Mouse (Mus musculus) intestine, postnatal 0 days (tissue): ENCODE results near the gene Platr17. TPM values are rescaled to one million over a fixed set of nuclear protein-coding genes. Genes with fewer than 3 reads are reported as not detected.
"Not testable (repeated sequence)": the region's sequence is repeated elsewhere in the genome, so short reads cannot be mapped to it uniquely, and the experiment has no call there.

ENCODE experiments used
- ATAC-seq: fragments of 200-750 bp; cut with Nextera tagmentation; 2 replicates; pipeline ENCODE4 v1.8.0; 2017; ENCODE audit warnings: mild to moderate bottlenecking, moderate TSS enrichment, moderate library complexity
- H3K27ac ChIP-seq: fragments of 300-500 bp; sonication (generic); 2 replicates; pipeline ENCODE4 v1.5.1; 2014; ENCODE audit warnings: mild to moderate bottlenecking, low read depth, low read length, moderate library complexity
- H3K27me3 ChIP-seq: fragments of 300-500 bp; sonication (generic); replicated peaks from 2 replicates; pipeline ENCODE4 v1.6.1; 2014; ENCODE audit warnings: low read length, mixed read lengths; ENCODE audit not compliant: control insufficient read depth, insufficient read depth
- H3K36me3 ChIP-seq: fragments of 300-500 bp; sonication (generic); 2 replicates; pipeline ENCODE4 v1.6.1; 2014; ENCODE audit warnings: mild to moderate bottlenecking, moderate library complexity; ENCODE audit not compliant: control insufficient read depth, insufficient read depth
- H3K4me1 ChIP-seq: fragments of 300-500 bp; sonication (generic); replicated peaks from 2 replicates; pipeline ENCODE4 v1.6.1; 2014; ENCODE audit warnings: antibody characterized with exemption, low read length, mixed read lengths; ENCODE audit not compliant: control insufficient read depth, insufficient read depth
- H3K4me2 ChIP-seq: fragments of 300-500 bp; sonication (generic); replicated peaks from 2 replicates; pipeline ENCODE4 v1.6.1; 2014; ENCODE audit warnings: low read depth, mild to moderate bottlenecking, moderate library complexity
- H3K4me3 ChIP-seq: fragments of 300-500 bp; sonication (generic); 2 replicates; pipeline ENCODE4 v1.5.1; 2014; ENCODE audit warnings: low read depth, low read length
- H3K9ac ChIP-seq: fragments of 300-500 bp; sonication (generic); 2 replicates; pipeline ENCODE4 v1.6.1; 2014; ENCODE audit warnings: mild to moderate bottlenecking, low read depth, low read length
- H3K9me3 ChIP-seq: fragments of 300-500 bp; sonication (generic); 2 replicates; pipeline ENCODE4 v1.6.1; 2016; ENCODE audit warnings: mixed run types; ENCODE audit not compliant: control insufficient read depth
- CTCF ChIP-seq: sonication (generic); IDR thresholded peaks from 2 replicates; pipeline ENCODE4 v1.5.1; 2016; ENCODE audit warnings: low read depth, mild to moderate bottlenecking, control low read depth, antibody characterized with exemption, moderate library complexity
- WGBS: fragments of 180-500 bp; shearing (Covaris S2); extraction: QIAGEN DNeasy Blood & Tissue Kit; methylation state at CpG from one replicate; pipeline ENCODE4 v1.1.7; 2014; 5-methylcytosine and 5-hydroxymethylcytosine counted together
- polyA plus RNA-seq: library from polyadenylated mRNA; unstranded; fragments of >200 nt; fragmentation: Nextera tagmentation; extraction: Ambion mirVana; gene quantifications from 2 replicates; pipeline ENCODE4 v1.2.1, GENCODE M21; 2015

Gene Platr17
- polyA plus RNA-seq, 1 experiment from 2014 or later, result 0.25 TPM

GRCm38 (mm10) chr17:33948905-33949537, 44.1 kb downstream of the Platr17 start:
- TF ChIP-seq CTCF, result 0 out of 2 replicates have a peak, but pooled peaks have one; percentile 2
- no peaks in the 10 kb centered on the region for H3K9me3 ChIP-seq
- H3K36me3 ChIP-seq, result peaks cover 33% of the 10 kb centered on the region
- 0 out of 2 replicates have a peak overlapping the region, but pooled peaks have one; percentile 51 for H3K4me3 ChIP-seq
- ATAC-seq, result peak; percentile 72
- WGBS, result 40% methylated on average over 19 of the region's 19 CpGs
- H3K27ac ChIP-seq, result peak overlapping the region; percentile 80
- no peaks in the 10 kb centered on the region; the same call in 1 of the 2 replicates for H3K4me1 ChIP-seq
- H3K9ac ChIP-seq, result no peak overlapping the region
- H3K27me3 ChIP-seq, result no peaks in the 10 kb centered on the region
- peak overlapping the region; percentile 95 for H3K4me2 ChIP-seq

- TF ChIP-seq CTCF, result no peak
- Histone ChIP-seq H3K9ac (peak overlapping the region; percentile 59; the same call in 1 of the 2 replicates), H3K4me3 (peak overlapping the region; percentile 51), H3K36me3 (peaks cover 28% of the 10 kb centered on the region), H3K9me3 (no peaks in the 10 kb centered on the region), H3K4me2 (peak overlapping the region; percentile 95), H3K27me3 (no peaks in the 10 kb centered on the region), H3K4me1 (peaks cover 4% of the 10 kb centered on the region; the same call in 1 of the 2 replicates), H3K27ac (peak overlapping the region; percentile 80)
- no peak for ATAC-seq
- WGBS, result 75% methylated on average over 10 of the region's 10 CpGs
Measured at GRCm38 (mm10) chr17:33950131-33950625, 45.2 kb downstream of the Platr17 start.

- H3K27me3 ChIP-seq, result no peaks in the 10 kb centered on the region
- H3K4me3 ChIP-seq, result peak within 1 kb of the TSS; percentile 51
- H3K27ac ChIP-seq, result peak within 1 kb of the TSS; percentile 80
- 0 out of 2 replicates have a peak, but pooled peaks have one; percentile 20 for TF ChIP-seq CTCF
- peaks cover 5% of the 10 kb centered on the region; the same call in 1 of the 2 replicates for H3K4me1 ChIP-seq
- peak; percentile 63 for ATAC-seq
- H3K36me3 ChIP-seq, result peaks cover 23% of the 10 kb centered on the region
- peak within 1 kb of the TSS; percentile 59 for H3K9ac ChIP-seq
- 1% methylated on average over 45 of the region's 45 CpGs for WGBS
- no peaks in the 10 kb centered on the region for H3K9me3 ChIP-seq
- peak within 1 kb of the TSS; percentile 95 for H3K4me2 ChIP-seq
Measured at GRCm38 (mm10) chr17:33951021-33951946, 46.3 kb downstream of the Platr17 start, which contains the start of gene B3galt4. Gene B3galt4, minus strand, starts transcription at chr17:33951488.

- not testable (repeated sequence) for H3K9me3 ChIP-seq, H3K4me1 ChIP-seq, H3K27me3 ChIP-seq, ATAC-seq, H3K9ac ChIP-seq
- Histone ChIP-seq H3K4me2 (peak overlapping the region; percentile 95), H3K36me3 (peaks cover 20% of the 10 kb centered on the region), H3K4me3 (peak overlapping the region; percentile 51; the same call in 1 of the 2 replicates), H3K27ac (peak overlapping the region; percentile 5; the same call in 1 of the 2 replicates)
- WGBS, result 70% methylated on average over 13 of the region's 13 CpGs
Measured at GRCm38 (mm10) chr17:33952015-33952414, 47.1 kb downstream of the Platr17 start.

GRCm38 (mm10) chr17:33952879-33953278, 47.9 kb downstream of the Platr17 start:
- no peaks in the 10 kb centered on the region for H3K27me3 ChIP-seq
- WGBS, result 75% methylated on average over 4 of the region's 4 CpGs
- TF ChIP-seq CTCF, result no peak
- peaks cover 10% of the 10 kb centered on the region; the same call in 1 of the 2 replicates for H3K4me1 ChIP-seq
- H3K27ac ChIP-seq, result no peak overlapping the region; the same call in 1 of the 2 replicates
- H3K36me3 ChIP-seq, result peaks cover 14% of the 10 kb centered on the region
- ATAC-seq, result no peak
- no peak overlapping the region for H3K9ac ChIP-seq
- 0 out of 2 replicates have a peak overlapping the region, but pooled peaks have one; percentile 79 for H3K4me2 ChIP-seq
- H3K9me3 ChIP-seq, result no peaks in the 10 kb centered on the region
- H3K4me3 ChIP-seq, result no peak overlapping the region

DNA sequence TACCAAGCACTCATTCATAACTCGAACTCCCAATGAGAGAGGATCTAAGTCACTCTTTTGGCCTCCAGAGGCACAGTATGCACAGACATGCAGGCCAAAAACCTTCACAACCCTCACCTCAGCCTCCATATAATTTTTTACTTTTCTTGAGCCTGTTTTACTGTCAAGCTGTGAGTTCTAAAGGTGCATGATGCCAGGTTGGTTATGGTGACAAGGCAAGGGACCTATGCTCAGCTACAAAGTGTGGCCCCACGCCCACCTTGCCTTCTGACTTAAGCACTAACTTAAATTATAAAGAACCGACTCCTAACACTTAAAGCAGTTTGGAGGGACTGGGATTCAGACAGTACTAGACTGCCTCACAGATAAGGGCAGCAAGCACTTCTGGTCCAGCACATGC, 48.4 kb downstream of the Platr17 start:
- no peak overlapping the region for H3K4me3 ChIP-seq
- H3K4me2 ChIP-seq, result peak overlapping the region; percentile 79
- no peak overlapping the region for H3K9ac ChIP-seq
- peaks cover 10% of the 10 kb centered on the region; the same call in 1 of the 2 replicates for H3K4me1 ChIP-seq
- 65% methylated on average over 3 of the region's 3 CpGs for WGBS
- no peak overlapping the region for H3K27ac ChIP-seq
- H3K9me3 ChIP-seq, result no peaks in the 10 kb centered on the region
- no peaks in the 10 kb centered on the region for H3K27me3 ChIP-seq
- no peak for ATAC-seq
- H3K36me3 ChIP-seq, result peaks cover 13% of the 10 kb centered on the region
- TF ChIP-seq CTCF, result no peak
